ENCODE assay signal across 29 mouse cellular contexts in genomic region chr1:192642126-192642525, GRCm38 (mm10).
DNase-seq lines count a peak whose midpoint lies in the region; ATAC-seq and TF ChIP-seq lines count a peak whose summit lies in the region.
"Had no signal": no experiment of that assay in that cellular context is flagged by ENCODE, and none has a peak within 500 bp of the region (broad histone marks: within the 10 kb centered on the region; RNA-seq: fewer than 3 reads in every experiment).

No protein-coding gene starts in this region.

- no peak for TF ChIP-seq CTCF in lung, postnatal 0 days (IDR thresholded peaks at IDR 0.05)

- no peak for ATAC-seq in lung, postnatal 0 days
- ATAC-seq: forebrain, embryonic 14.5 days; forebrain, postnatal 0 days; intestine, postnatal 0 days; Patski had no signal

- no peaks in the 10 kb centered on the region for H3K36me3 ChIP-seq in lung, postnatal 0 days (ENCODE audit: insufficient read depth, low read length)
- H3K36me3 ChIP-seq: embryonic facial prominence, embryonic 10.5 days; embryonic facial prominence, embryonic 13.5 days; forebrain, embryonic 10.5 days; G1E; hindbrain, embryonic 12.5 days; hindbrain, embryonic 15.5 days had no signal

- no peak overlapping the region for H3K4me2 ChIP-seq in lung, postnatal 0 days (replicated peaks; ENCODE audit: low read depth, low read length)
- H3K4me2 ChIP-seq: embryonic facial prominence, embryonic 13.5 days; heart, embryonic 11.5 days; hindbrain, embryonic 12.5 days; hindbrain, embryonic 15.5 days had no signal

- no peak overlapping the region for H3K9ac ChIP-seq in lung, postnatal 0 days (replicated peaks; ENCODE audit: low read depth)
- H3K9ac ChIP-seq: embryonic facial prominence, embryonic 13.5 days; forebrain, postnatal 0 days; hindbrain, embryonic 12.5 days; hindbrain, embryonic 15.5 days had no signal

- DNase-seq in heart, adult 11 months, result peak; percentile 87
- DNase-seq in heart, adult 8-10 months (ENCODE audit: low spot score), result no peak
- DNase-seq in lung, postnatal 0 days (ENCODE audit: low spot score), result peak; percentile 45
- DNase-seq in lung, postnatal 36 days, result no peak
- DNase-seq in gonadal fat pad, adult 2 months (ENCODE audit: low read depth), result peak; percentile 76
- DNase-seq in gastrocnemius, postnatal 4 days (ENCODE audit: low spot score in 2 of 2), result no peak
- DNase-seq: adrenal gland, adult 2 months; adrenal gland, postnatal 14 days; B cell, adult 2 months; cerebellum, adult 11-12 months; cerebellum, adult 8-10 months; cerebellum, postnatal 10 days; cerebellum, postnatal 36 days; embryo, embryonic 11 days; forebrain, postnatal 0 days; gastrocnemius, postnatal 10 days; gastrocnemius, postnatal 36 days; heart, adult 2 months had no signal

- no peak for TF ChIP-seq EP300 in lung, postnatal 0 days (IDR thresholded peaks at IDR 0.05)

- 61% methylated on average over 2 of the region's 2 CpGs for WGBS in lung, postnatal 0 days

- no peak overlapping the region for H3K4me3 ChIP-seq in lung, postnatal 0 days (ENCODE audit: low read depth, low read length)
- H3K4me3 ChIP-seq: embryonic facial prominence, embryonic 10.5 days; embryonic facial prominence, embryonic 13.5 days; erythroblast, embryonic 14.5 days; forebrain, embryonic 10.5 days; heart, adult 2 months; hindbrain, embryonic 12.5 days; hindbrain, embryonic 15.5 days had no signal

- no peaks in the 10 kb centered on the region for H3K4me1 ChIP-seq in lung, postnatal 0 days (ENCODE audit: insufficient read depth, low read depth, low read length)
- H3K4me1 ChIP-seq: hindbrain, embryonic 12.5 days had no signal

- no peaks in the 10 kb centered on the region for H3K9me3 ChIP-seq in lung, postnatal 0 days (ENCODE audit: low read length)
- H3K9me3 ChIP-seq: embryonic facial prominence, embryonic 10.5 days; embryonic facial prominence, embryonic 13.5 days; forebrain, embryonic 10.5 days; hindbrain, embryonic 12.5 days; hindbrain, embryonic 15.5 days had no signal

- H3K27me3 ChIP-seq in lung, postnatal 0 days (replicated peaks; ENCODE audit: insufficient read depth, low read length), result no peaks in the 10 kb centered on the region
- H3K27me3 ChIP-seq: embryonic facial prominence, embryonic 13.5 days; hindbrain, embryonic 12.5 days; hindbrain, embryonic 15.5 days; Patski had no signal

- no peak overlapping the region for H3K27ac ChIP-seq in lung, postnatal 0 days (ENCODE audit: low read length)
- H3K27ac ChIP-seq: embryonic facial prominence, embryonic 10.5 days; embryonic facial prominence, embryonic 13.5 days; forebrain, embryonic 10.5 days; heart, adult 2 months; hindbrain, embryonic 12.5 days; hindbrain, embryonic 15.5 days had no signal

Comparison
In these comparisons a context has a peak if more than half of its experiments do, and no peak if none do; other contexts are left out.
1. DNase-seq: peak in heart, adult 11 months (single experiment), lung, postnatal 0 days (single experiment) and gonadal fat pad, adult 2 months (single experiment); none in heart, adult 8-10 months (single experiment), lung, postnatal 36 days (single experiment) and gastrocnemius, postnatal 4 days (0 of 2).